Mouse (Mus musculus): ENCODE results near the gene Cacna2d2. TPM values are rescaled to one million over a fixed set of nuclear protein-coding genes. Genes with fewer than 3 reads are reported as not detected.

Cacna2d2 gene
- total and polyA plus RNA-seq, 3 experiments: 0.67 TPM; not detected in 2

GRCm38 (mm10) chr9:107409449-107409848 lies 10.0 kb downstream of the Cacna2d2 start:
- TF ChIP-seq USF1 (IDR thresholded peaks at IDR 0.05; ENCODE audit: low read depth, low read length): peak; percentile 81
- no peak for TF ChIP-seq ZMIZ1 (IDR thresholded peaks at IDR 0.05; ENCODE audit: low read depth, low read length)
- peak in 1 of 2 experiments; percentile 30; a peak in 1 of 4 replicates for TF ChIP-seq USF2 (IDR thresholded peaks at IDR 0.05; ENCODE audit: borderline replicate concordance in 1 of 2, insufficient read depth in 1 of 2, low read depth in 1 of 2, low read length in 2 of 2)
- peak; percentile 19 for DNase-seq (ENCODE audit: low read depth, low spot score)
- no peak overlapping the region for H3K27ac ChIP-seq (ENCODE audit: control insufficient read depth, low read depth, low read length)

GRCm38 (mm10) chr9:107417106-107417505 lies 17.7 kb downstream of the Cacna2d2 start:
- Histone ChIP-seq H3K27ac (ENCODE audit: control insufficient read depth, low read depth, low read length) (no peak overlapping the region), H3K36me3 (ENCODE audit: control insufficient read depth in 1 of 2, insufficient read depth in 2 of 2, low read length in 2 of 2) (no peaks in the 10 kb centered on the region), H3K4me1 (ENCODE audit: control insufficient read depth in 1 of 2, insufficient read depth in 2 of 2, low read length in 2 of 2) (no peaks in the 10 kb centered on the region), H3K27me3 (ENCODE audit: control insufficient read depth in 1 of 2, insufficient read depth in 2 of 2, low read length in 2 of 2) (peaks cover 2 to 20% of the 10 kb centered on the region in 2 experiments; a peak in 3 of 4 replicates), H3K9me3 (replicated peaks; ENCODE audit: insufficient read depth, low read length) (no peaks in the 10 kb centered on the region), H3K9ac (ENCODE audit: control insufficient read depth, low read depth, low read length, poor library complexity, severe bottlenecking) (no peak overlapping the region), H3K4me3 (ENCODE audit: control insufficient read depth in 1 of 2, insufficient read depth in 1 of 2, low read depth in 2 of 2, low read length in 2 of 2) (no peak overlapping the region), H3K79me2 (ENCODE audit: control insufficient read depth, insufficient read depth, low read length, poor library complexity) (no peaks in the 10 kb centered on the region)
- no peak for DNase-seq (ENCODE audit: low read depth, low spot score)
- no peak for TF ChIP-seq UBTF (IDR thresholded peaks at IDR 0.05; ENCODE audit: borderline replicate concordance, insufficient read depth, low read depth, low read length)
- TF ChIP-seq SIN3A (IDR thresholded peaks at IDR 0.05; ENCODE audit: low read length): no peak
- TF ChIP-seq NRF1 (IDR thresholded peaks at IDR 0.05; ENCODE audit: insufficient read depth, low read depth, low read length, poor library complexity, severe bottlenecking): no peak

More at GRCm38 (mm10) chr9:107409449-107409848, 10.0 kb downstream of the Cacna2d2 start:
- Histone ChIP-seq H3K27me3 (ENCODE audit: control insufficient read depth in 1 of 2, insufficient read depth in 2 of 2, low read length in 2 of 2) (peaks cover 0 to 9% of the 10 kb centered on the region in 2 experiments; a peak in 2 of 4 replicates), H3K9ac (ENCODE audit: control insufficient read depth, low read depth, low read length, poor library complexity, severe bottlenecking) (no peak overlapping the region), H3K4me3 (ENCODE audit: control insufficient read depth in 1 of 2, insufficient read depth in 1 of 2, low read depth in 2 of 2, low read length in 2 of 2) (no peak overlapping the region), H3K79me2 (ENCODE audit: control insufficient read depth, insufficient read depth, low read length, poor library complexity) (no peaks in the 10 kb centered on the region), H3K9me3 (replicated peaks; ENCODE audit: insufficient read depth, low read length) (no peaks in the 10 kb centered on the region), H3K36me3 (ENCODE audit: control insufficient read depth in 1 of 2, insufficient read depth in 2 of 2, low read length in 2 of 2) (no peaks in the 10 kb centered on the region), H3K4me1 (ENCODE audit: control insufficient read depth in 1 of 2, insufficient read depth in 2 of 2, low read length in 2 of 2) (no peaks in the 10 kb centered on the region)

- Histone ChIP-seq H3K27me3 (ENCODE audit: control insufficient read depth in 1 of 2, insufficient read depth in 2 of 2, low read length in 2 of 2) (peaks cover 13 to 22% of the 10 kb centered on the region in 2 experiments), H3K36me3 (ENCODE audit: control insufficient read depth in 1 of 2, insufficient read depth in 2 of 2, low read length in 2 of 2) (no peaks in the 10 kb centered on the region), H3K4me1 (ENCODE audit: control insufficient read depth in 1 of 2, insufficient read depth in 2 of 2, low read length in 2 of 2) (no peaks in the 10 kb centered on the region), H3K4me3 (ENCODE audit: control insufficient read depth in 1 of 2, insufficient read depth in 1 of 2, low read depth in 2 of 2, low read length in 2 of 2) (no peak overlapping the region), H3K9me3 (replicated peaks; ENCODE audit: insufficient read depth, low read length) (no peaks in the 10 kb centered on the region), H3K9ac (ENCODE audit: control insufficient read depth, low read depth, low read length, poor library complexity, severe bottlenecking) (no peak overlapping the region), H3K79me2 (ENCODE audit: control insufficient read depth, insufficient read depth, low read length, poor library complexity) (no peaks in the 10 kb centered on the region), H3K27ac (ENCODE audit: control insufficient read depth, low read depth, low read length) (no peak overlapping the region)
- no peak for DNase-seq (ENCODE audit: low read depth, low spot score)
- TF ChIP-seq POLR2A (IDR thresholded peaks at IDR 0.05; ENCODE audit: control insufficient read depth in 1 of 2, insufficient read depth in 1 of 2, low read depth in 1 of 2, low read length in 2 of 2, poor library complexity in 1 of 2): no peak
- no peak for TF ChIP-seq TBP (IDR thresholded peaks at IDR 0.05; ENCODE audit: low read depth, low read length)
- no peak for TF ChIP-seq E2F4 (IDR thresholded peaks at IDR 0.05; ENCODE audit: borderline replicate concordance, low read depth, low read length)
- no peak for TF ChIP-seq KAT2A (conservative IDR thresholded peaks at IDR 0.05; ENCODE audit: low read depth, low read length)
- TF ChIP-seq NELFE (IDR thresholded peaks at IDR 0.05; ENCODE audit: low read depth, low read length): no peak
- no peak for TF ChIP-seq GABPA (IDR thresholded peaks at IDR 0.05; ENCODE audit: low read depth, low read length)
- no peak for TF ChIP-seq RAD21 (IDR thresholded peaks at IDR 0.05; ENCODE audit: low read depth, low read length)
- no peak for TF ChIP-seq ELF1 (IDR thresholded peaks at IDR 0.05; ENCODE audit: low read depth, low read length)
Measured at GRCm38 (mm10) chr9:107419491-107420244, 20.3 kb downstream of the Cacna2d2 start.
